Mouse (Mus musculus) heart, postnatal 0 days (tissue): ENCODE measurements around the gene Wnk2. TPM values are rescaled to one million over a fixed set of nuclear protein-coding genes. Genes with fewer than 3 reads are reported as not detected.

ENCODE experiments used
- ATAC-seq: fragments of 200-750 bp; cut with Nextera tagmentation; 2 replicates; pipeline ENCODE4 v1.8.0; 2017; ENCODE audit warnings: low read depth, moderate number of reproducible peaks, moderate library complexity; ENCODE audit not compliant: insufficient read depth
- DNase-seq: peaks from one replicate; pipeline ENCODE4 v3.0.0-alpha.2; 2016; ENCODE audit warnings: low spot score
- H3K27ac ChIP-seq: fragments of 300-500 bp; sonication (generic); 2 replicates; pipeline ENCODE4 v1.5.1; 2014; ENCODE audit warnings: low read depth, mild to moderate bottlenecking
- H3K27me3 ChIP-seq: fragments of 300-500 bp; sonication (generic); 2 replicates; pipeline ENCODE4 v1.6.1; 2014; ENCODE audit warnings: low read length, mixed read lengths; ENCODE audit not compliant: control insufficient read depth, insufficient read depth
- H3K36me3 ChIP-seq: fragments of 300-500 bp; sonication (generic); replicated peaks from 2 replicates; pipeline ENCODE4 v1.6.1; 2014; ENCODE audit warnings: low read length, mixed read lengths; ENCODE audit not compliant: control insufficient read depth, insufficient read depth
- H3K4me1 ChIP-seq: fragments of 300-500 bp; sonication (generic); 2 replicates; pipeline ENCODE4 v1.6.1; 2014; ENCODE audit warnings: antibody characterized with exemption; ENCODE audit not compliant: control insufficient read depth, insufficient read depth
- H3K4me2 ChIP-seq: fragments of 300-500 bp; sonication (generic); 2 replicates; pipeline ENCODE4 v1.6.1; 2014; ENCODE audit warnings: low read depth, mild to moderate bottlenecking, low read length, moderate library complexity
- H3K4me3 ChIP-seq: fragments of 300-500 bp; sonication (generic); 2 replicates; pipeline ENCODE4 v1.5.1; 2014; ENCODE audit warnings: low read depth, low read length
- H3K9ac ChIP-seq: fragments of 300-500 bp; sonication (generic); replicated peaks from 2 replicates; pipeline ENCODE4 v1.6.1; 2014; ENCODE audit warnings: low read depth, low read length, mixed read lengths
- H3K9me3 ChIP-seq: fragments of 300-500 bp; sonication (generic); replicated peaks from 2 replicates; pipeline ENCODE4 v1.6.1; 2016; ENCODE audit warnings: low read length; ENCODE audit not compliant: control insufficient read depth
- CTCF ChIP-seq: IDR thresholded peaks from 2 replicates; pipeline ENCODE4 v1.5.1; 2016; ENCODE audit warnings: antibody characterized with exemption, control low read depth, low read depth
- EP300 ChIP-seq: IDR thresholded peaks from 2 replicates; pipeline ENCODE4 v1.6.1; 2016; ENCODE audit warnings: antibody characterized with exemption, low read depth
- WGBS: fragments of 180-500 bp; shearing (Covaris S2); extraction: QIAGEN DNeasy Blood & Tissue Kit; methylation state at CpG from one replicate; pipeline ENCODE4 v1.1.7; 2014; 5-methylcytosine and 5-hydroxymethylcytosine counted together
- polyA plus RNA-seq: library from polyadenylated mRNA; unstranded; fragments of >200 nt; fragmentation: Nextera tagmentation; extraction: Ambion mirVana; gene quantifications from 2 replicates; pipeline ENCODE4 v1.2.1, GENCODE M21; 2015
- total RNA-seq: library from RNA; depleted of rRNA; stranded (reverse); fragments of >200 nt; gene quantifications from 2 replicates; pipeline ENCODE4 v1.2.3, GENCODE M21; 2014; ENCODE audit warnings: low replicate concordance

The Wnk2 gene
- total and polyA plus RNA-seq, 2 experiments from 2014 or later: 1.5 to 5.5 TPM

GRCm38 (mm10) chr13:49129154-49129553, 18.7 kb downstream of the Wnk2 start:
- ATAC-seq (no peak), DNase-seq (no peak)
- TF ChIP-seq CTCF: no peak
- no peak for TF ChIP-seq EP300
- Histone ChIP-seq H3K9ac (no peak overlapping the region), H3K4me3 (no peak overlapping the region), H3K27ac (0 out of 2 replicates have a peak overlapping the region, but pooled peaks have one; percentile 37), H3K4me1 (peaks cover 35% of the 10 kb centered on the region), H3K4me2 (no peak overlapping the region), H3K9me3 (no peaks in the 10 kb centered on the region), H3K27me3 (no peaks in the 10 kb centered on the region), H3K36me3 (no peaks in the 10 kb centered on the region)
- WGBS: 83% methylated on average over 1 of the region's 1 CpGs

GRCm38 (mm10) chr13:49127844-49128631, 19.8 kb downstream of the Wnk2 start:
- 26% methylated on average over 15 of the region's 15 CpGs for WGBS
- Histone ChIP-seq H3K9me3 (no peaks in the 10 kb centered on the region), H3K4me2 (0 out of 2 replicates have a peak overlapping the region, but pooled peaks have one; percentile 18), H3K27me3 (no peaks in the 10 kb centered on the region), H3K4me3 (no peak overlapping the region), H3K4me1 (peaks cover 35% of the 10 kb centered on the region), H3K36me3 (no peaks in the 10 kb centered on the region), H3K27ac (peak overlapping the region; percentile 44), H3K9ac (no peak overlapping the region)
- TF ChIP-seq CTCF (no peak), EP300 (no peak)
- ATAC-seq: peak; percentile 40; the same call in 1 of the 2 replicates
- peak; percentile 35 for DNase-seq

GRCm38 (mm10) chr13:49122106-49122505, 25.7 kb downstream of the Wnk2 start:
- Histone ChIP-seq H3K4me1 (no peaks in the 10 kb centered on the region), H3K27me3 (no peaks in the 10 kb centered on the region), H3K9me3 (no peaks in the 10 kb centered on the region), H3K4me3 (no peak overlapping the region), H3K27ac (no peak overlapping the region), H3K4me2 (no peak overlapping the region), H3K9ac (no peak overlapping the region), H3K36me3 (no peaks in the 10 kb centered on the region)
- WGBS: 81% methylated on average over 4 of the region's 4 CpGs
- DNase-seq: no peak
- TF ChIP-seq CTCF (no peak), EP300 (no peak)
- no peak for ATAC-seq

- Histone ChIP-seq H3K36me3 (no peaks in the 10 kb centered on the region), H3K9me3 (no peaks in the 10 kb centered on the region), H3K4me2 (no peak overlapping the region), H3K27me3 (no peaks in the 10 kb centered on the region), H3K4me3 (no peak overlapping the region), H3K27ac (no peak overlapping the region), H3K4me1 (no peaks in the 10 kb centered on the region), H3K9ac (no peak overlapping the region)
- DNase-seq (no peak), ATAC-seq (no peak)
- TF ChIP-seq EP300: no peak
- no peak for TF ChIP-seq CTCF
- WGBS: 88% methylated on average over 8 of the region's 8 CpGs
Measured at GRCm38 (mm10) chr13:49117563-49117962, 30.3 kb downstream of the Wnk2 start.

GRCm38 (mm10) chr13:49114921-49115320, 32.9 kb downstream of the Wnk2 start:
- no peaks in the 10 kb centered on the region for H3K4me1 ChIP-seq
- 92% methylated on average over 14 of the region's 14 CpGs for WGBS
- no peaks in the 10 kb centered on the region for H3K27me3 ChIP-seq
- no peak overlapping the region for H3K4me2 ChIP-seq
- no peaks in the 10 kb centered on the region for H3K9me3 ChIP-seq
- no peak for ATAC-seq
- TF ChIP-seq EP300: no peak
- TF ChIP-seq CTCF: no peak
- no peaks in the 10 kb centered on the region for H3K36me3 ChIP-seq
- no peak overlapping the region for H3K27ac ChIP-seq
- no peak overlapping the region for H3K4me3 ChIP-seq
- no peak for DNase-seq
- H3K9ac ChIP-seq: no peak overlapping the region

- no peak overlapping the region for H3K27ac ChIP-seq
- TF ChIP-seq EP300: no peak
- TF ChIP-seq CTCF: no peak
- WGBS: 35% methylated on average over 4 of the region's 4 CpGs
Measured at GRCm38 (mm10) chr13:49114116-49114515, 33.7 kb downstream of the Wnk2 start.

More at GRCm38 (mm10) chr13:49114116-49114515, 33.7 kb downstream of the Wnk2 start:
- Histone ChIP-seq H3K4me3 (no peak overlapping the region), H3K4me2 (no peak overlapping the region), H3K36me3 (no peaks in the 10 kb centered on the region), H3K4me1 (no peaks in the 10 kb centered on the region), H3K9me3 (no peaks in the 10 kb centered on the region), H3K27me3 (no peaks in the 10 kb centered on the region), H3K9ac (no peak overlapping the region)
- ATAC-seq (no peak), DNase-seq (no peak)
